Mouse (Mus musculus): ENCODE data around the gene Olfr209. TPM values are rescaled to one million over a fixed set of nuclear protein-coding genes. Genes with fewer than 3 reads are reported as not detected.
"Not testable (repeated sequence)": the region's sequence is repeated elsewhere in the genome, so short reads cannot be mapped to it uniquely, and the experiment has no call there.

The Olfr209 gene
- total RNA-seq (2021) = not detected
- long read RNA-seq, experiment 1 = 0 reads
- long read RNA-seq, experiment 2 = 0 reads

DNA sequence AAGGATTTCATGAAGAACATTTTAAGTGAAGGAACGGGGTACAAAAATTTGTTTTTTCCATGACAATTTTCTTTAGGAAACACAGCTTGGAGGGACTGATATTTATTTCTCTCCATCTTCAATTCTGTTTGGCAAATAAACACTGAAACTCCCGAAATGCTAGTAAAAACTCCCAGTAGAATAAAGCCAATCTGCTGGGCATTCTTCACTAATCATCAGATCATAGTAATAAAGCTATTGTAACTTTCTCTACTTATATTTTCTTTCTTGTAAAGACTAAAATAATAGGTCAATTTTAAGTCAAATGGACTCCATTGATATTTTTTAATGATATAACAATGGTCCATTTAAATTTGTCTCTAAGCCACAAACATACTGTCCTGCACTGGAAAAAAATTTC lies at the start of gene Olfr209:
Gene Olfr209, minus strand, starts transcription at position 101 of the 400 bp plus-strand sequence.
- DNase-seq (ENCODE audit: low spot score in 2 of 2) = no peak

DNA sequence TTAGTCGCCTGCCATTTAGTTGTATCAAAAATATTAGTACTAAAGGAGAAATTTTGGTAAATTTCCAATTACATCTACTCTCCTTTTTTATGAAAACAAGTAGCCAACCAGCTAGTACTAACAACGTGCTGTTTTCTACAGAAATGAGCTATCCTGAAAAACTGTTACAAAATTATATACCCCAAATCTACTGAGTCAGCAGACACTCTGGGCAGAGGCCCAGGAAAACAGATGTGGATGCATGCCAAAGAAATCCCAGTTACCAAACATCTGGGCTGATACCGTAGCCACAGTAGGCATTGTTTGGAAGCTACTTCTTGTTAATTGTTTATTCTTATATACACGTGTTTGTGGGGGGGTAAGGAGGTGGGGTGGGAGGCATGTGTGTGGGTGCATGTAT lies 49.7 kb upstream of the Olfr209 start:
- no peak for DNase-seq (ENCODE audit: low spot score in 2 of 2)

DNA sequence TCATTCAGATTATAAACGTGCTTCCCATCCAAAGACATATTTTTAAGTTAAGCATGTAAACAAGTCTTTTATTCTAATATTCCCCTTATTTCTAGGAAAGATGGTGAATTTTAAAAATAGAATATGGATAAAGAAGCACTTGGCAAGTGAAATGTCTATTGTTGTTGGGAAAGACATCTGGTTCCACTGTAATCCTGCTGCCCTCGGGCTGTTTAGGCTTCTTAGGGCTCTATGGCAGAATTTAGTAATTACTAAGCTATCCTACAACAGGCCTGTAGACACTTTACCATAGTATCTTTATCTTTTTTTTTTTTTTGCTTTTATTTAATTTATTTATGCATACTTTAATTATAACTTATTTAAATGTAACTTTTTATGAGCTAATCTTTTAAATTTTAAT lies 46.0 kb upstream of the Olfr209 start:
- no peak for DNase-seq (ENCODE audit: low spot score in 2 of 2)

DNA sequence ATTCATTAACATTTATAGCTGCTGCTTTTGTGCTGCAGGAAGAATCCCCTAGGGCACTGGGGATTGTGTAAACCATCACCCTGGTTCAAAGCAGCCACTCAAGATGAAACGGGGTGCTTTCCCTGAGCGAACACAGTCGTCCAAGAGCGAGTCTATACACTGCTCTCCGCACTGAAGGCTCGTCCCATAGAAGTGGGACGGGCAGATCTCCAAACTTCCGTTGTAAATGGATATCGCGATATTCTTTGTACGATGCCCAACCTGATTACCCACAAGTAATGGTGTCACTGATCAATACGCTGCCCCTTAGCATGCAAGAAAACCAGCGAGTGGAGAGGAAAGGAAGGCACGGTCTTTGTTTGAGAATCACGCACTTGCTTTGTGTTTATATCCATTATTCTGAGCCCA lies 45.6 kb upstream of the Olfr209 start:
- DNase-seq (ENCODE audit: low spot score in 2 of 2) = no peak

DNA sequence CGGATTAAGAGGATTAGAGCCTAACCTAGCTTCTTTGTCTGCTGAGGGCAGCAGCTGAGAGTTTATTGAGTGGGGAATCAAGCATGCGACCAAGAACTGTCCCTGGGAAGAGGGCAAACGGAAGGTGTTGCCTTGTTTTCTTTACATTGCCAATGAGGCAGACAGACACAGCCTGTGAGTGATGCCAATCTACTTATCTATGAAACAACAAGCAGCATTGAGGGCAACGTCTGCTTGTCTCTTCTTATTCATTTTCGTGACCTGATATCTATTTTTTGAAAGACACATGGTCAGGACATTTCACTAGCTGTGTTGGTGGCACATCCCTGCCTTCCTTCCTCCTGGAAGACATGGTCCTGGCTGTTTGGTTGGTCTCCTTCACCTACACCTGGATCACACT lies 43.2 kb upstream of the Olfr209 start, which contains the start of gene Gabrr3:
Gene Gabrr3, plus strand, starts transcription at position 301 of the 400 bp plus-strand sequence.
- no peak for DNase-seq (ENCODE audit: low spot score in 2 of 2)

DNA sequence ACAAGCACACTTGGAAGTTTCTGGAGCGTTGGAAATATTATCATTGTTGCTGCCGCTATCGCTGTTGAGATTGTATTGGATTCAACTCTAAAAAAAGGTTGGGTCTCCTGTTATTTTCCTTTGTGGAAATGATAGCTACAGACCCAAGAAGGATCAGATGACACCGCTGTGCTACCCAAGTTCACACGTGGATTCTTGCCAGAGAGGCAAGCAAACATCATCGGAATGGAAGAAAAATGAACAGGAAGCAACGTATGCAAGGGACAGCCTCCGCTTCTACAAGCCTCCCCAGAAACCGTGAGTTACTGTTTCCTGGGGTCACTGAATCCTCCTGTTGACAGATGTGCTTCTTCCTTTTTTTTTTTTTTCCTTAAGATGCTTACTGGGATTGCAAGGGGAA lies 41.0 kb upstream of the Olfr209 start:
- DNase-seq (ENCODE audit: low spot score in 2 of 2) = no peak

DNA sequence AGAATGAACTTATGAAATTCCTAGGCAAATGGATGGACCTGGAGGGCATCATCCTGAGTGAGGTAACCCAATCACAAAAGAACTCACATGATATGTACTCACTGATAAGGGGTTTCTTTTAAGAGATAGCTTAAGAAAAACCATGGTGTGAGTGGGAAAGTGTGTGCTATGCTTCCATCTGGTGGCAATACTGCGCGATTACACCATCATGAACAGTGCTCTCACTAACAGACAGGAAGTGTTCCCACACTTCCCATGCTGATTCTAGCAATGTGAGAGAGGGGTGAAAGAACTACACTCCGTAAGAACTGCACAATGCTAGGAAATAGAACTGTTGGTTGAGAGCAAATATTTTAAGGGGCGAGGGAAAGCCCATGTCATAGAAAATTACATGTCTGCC lies 39.9 kb upstream of the Olfr209 start:
- peak in 1 of 2 experiments; percentile 9 for DNase-seq (ENCODE audit: low spot score in 2 of 2)

DNA sequence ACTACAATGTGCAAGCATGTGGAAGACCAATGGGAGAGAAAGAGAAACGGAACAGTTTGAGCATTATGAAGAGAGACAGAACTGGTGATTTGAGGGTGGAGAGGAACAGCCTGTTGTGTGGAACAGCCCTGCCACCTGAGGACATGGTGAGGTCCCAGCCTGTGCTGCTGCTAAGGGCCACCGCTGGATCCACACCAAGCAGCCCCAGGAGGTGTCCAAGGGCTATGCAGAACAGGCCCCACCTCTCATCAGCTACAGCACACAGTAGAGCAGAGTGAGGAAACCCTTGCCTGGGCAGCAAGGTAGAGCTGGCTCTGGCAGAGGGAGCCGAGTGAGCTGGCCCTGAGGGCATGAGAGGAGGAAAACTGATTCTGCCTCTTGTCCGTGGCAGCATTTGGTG lies 38.2 kb upstream of the Olfr209 start:
- no peak for DNase-seq (ENCODE audit: low spot score in 2 of 2)

DNA sequence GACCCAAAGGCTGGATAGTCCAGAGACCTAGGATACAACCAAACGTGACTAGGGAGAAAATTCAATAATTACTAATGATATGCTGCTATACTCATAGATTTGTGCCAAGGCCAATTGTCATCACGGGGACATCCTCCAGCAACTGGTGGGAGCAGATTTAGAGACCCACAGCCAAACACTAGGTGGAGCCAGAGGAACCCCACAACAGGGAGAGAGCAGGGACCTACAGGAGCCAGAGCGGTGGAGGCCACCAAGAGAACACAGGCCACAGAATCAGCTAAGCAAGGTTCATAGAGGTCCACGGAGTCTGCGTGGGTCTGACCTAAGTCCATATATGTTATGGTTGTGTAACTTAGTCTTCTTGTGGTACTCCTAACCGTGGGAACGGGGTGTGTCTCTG lies 37.3 kb upstream of the Olfr209 start:
- DNase-seq (ENCODE audit: low spot score in 2 of 2) = no peak

DNA sequence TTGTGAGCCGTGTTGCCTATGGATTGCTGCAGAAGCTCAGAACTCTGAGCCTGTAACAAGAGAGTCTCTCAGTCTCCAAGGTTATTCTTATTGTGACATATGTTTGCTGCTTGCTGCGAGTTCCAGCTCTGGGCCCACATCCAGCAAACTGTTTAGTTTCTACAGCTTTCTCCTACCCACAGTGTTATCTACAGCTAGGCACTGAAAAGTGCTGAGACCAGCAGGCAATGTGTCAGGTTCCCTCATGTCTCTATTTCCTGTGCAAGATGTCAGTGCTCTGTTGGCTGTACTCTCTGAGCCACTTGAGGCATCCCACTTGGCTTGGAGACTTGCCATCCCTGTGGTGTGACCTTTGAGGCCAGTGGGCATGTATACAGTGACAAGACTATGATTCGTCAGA lies 29.5 kb upstream of the Olfr209 start:
- no peak for DNase-seq (ENCODE audit: low spot score in 2 of 2)

DNA sequence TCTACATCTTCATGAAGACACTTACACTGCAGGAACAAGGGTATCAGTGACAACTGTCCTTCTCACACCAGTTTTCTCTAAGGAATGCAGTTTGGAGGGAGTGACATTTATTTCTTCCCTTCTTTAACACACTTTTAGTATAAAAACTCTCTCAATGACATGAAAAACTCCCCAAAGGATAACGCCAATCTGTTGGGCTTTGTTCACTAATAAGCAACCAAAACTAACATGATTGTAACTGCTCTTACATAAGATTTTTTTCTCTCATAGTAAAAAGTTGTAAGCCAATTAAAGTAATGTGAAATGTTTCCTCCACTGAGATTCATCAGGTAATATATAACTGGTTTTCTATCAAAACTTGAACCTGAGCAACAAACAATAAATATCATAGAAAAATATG lies 14.6 kb downstream of the Olfr209 start, which contains the start of gene Olfr206:
Gene Olfr206, minus strand, starts transcription at position 101 of the 400 bp plus-strand sequence.
- DNase-seq (ENCODE audit: low spot score in 2 of 2) = no peak

DNA sequence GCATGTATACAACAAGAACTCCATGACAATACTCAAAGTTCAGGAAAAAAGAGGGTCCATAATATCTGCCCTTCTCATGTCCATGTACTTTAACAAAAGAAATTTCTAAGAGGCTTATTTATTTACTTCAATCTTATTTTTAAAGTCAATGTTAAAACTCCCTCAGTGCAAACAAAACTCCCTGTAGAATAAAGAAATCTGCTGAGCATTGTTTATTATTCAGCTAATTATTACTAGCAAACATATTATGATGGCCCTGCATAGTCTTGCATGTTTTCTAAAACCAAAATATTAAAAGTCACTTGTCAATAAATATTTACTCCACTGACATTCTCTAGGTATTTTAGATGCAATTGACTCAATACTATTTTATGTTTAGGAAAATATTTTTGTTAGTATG lies 32.8 kb downstream of the Olfr209 start, which contains the start of gene Olfr205:
Gene Olfr205, minus strand, starts transcription at position 101 of the 400 bp plus-strand sequence.
- DNase-seq (ENCODE audit: low spot score in 2 of 2) = no peak

DNA sequence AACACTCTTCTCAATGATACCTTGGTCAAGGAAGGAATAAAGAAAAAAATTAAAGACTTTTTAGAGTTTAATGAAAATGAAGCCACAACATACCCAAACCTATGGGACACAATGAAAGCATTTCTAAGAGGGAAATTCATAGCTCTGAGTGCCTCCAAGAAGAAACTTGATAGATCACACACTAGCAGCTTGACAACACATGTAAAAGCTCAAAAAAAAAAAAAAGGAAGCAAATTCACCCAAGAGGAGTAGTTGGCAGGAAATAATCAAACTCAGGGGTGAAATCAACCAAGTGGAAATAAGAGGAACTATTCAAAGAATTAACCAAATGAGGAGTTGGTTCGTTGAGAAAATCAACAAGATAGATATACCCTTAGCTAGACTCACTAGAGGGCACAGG lies 40.5 kb downstream of the Olfr209 start:
- DNase-seq (ENCODE audit: low spot score in 2 of 2) = not testable (repeated sequence)

DNA sequence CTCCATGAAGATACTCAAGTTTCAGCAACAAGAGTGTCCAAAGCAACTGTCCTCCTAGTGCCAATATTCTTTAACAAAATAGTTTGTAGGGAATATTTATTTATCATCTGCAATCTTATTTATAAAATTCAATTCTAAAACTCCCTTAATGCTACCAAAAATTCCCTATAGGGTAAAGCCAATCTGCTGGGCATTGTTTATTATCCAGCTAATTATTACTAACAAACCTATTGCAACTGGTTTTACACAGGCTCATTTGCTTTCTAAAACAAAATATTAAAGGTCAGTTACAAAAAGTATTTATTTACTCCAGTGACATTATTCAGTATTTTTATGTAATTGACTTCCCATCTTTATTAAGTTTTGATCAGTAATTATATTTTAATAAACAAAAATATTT lies 45.6 kb downstream of the Olfr209 start, which contains the start of gene Olfr204:
Gene Olfr204, minus strand, starts transcription at position 101 of the 400 bp plus-strand sequence.
- DNase-seq (ENCODE audit: low spot score in 2 of 2) = no peak

Other genes starting within 250 kb of the Olfr209 start
- gene Olfr194, start 242.9 kb downstream of the Olfr209 start, total RNA-seq (2021) = not detected
- not detected for gene Olfr195, start 216.9 kb downstream of the Olfr209 start, total RNA-seq (2021)
- gene Olfr196, start 193.5 kb downstream of the Olfr209 start, total RNA-seq (2021) = not detected
- not detected for gene Olfr198, start 160.5 kb downstream of the Olfr209 start, total RNA-seq (2021)
- gene Olfr199, start 144.2 kb downstream of the Olfr209 start, total RNA-seq (2021) = not detected
- gene Olfr201, start 91.4 kb downstream of the Olfr209 start, total RNA-seq (2021) = not detected
- not detected for gene Olfr202, start 77.2 kb downstream of the Olfr209 start, total RNA-seq (2021)
- not detected for gene Olfr203, start 65.1 kb downstream of the Olfr209 start, total RNA-seq (2021)
- gene Olfr204, start 45.7 kb downstream of the Olfr209 start, total RNA-seq (2021) = not detected
- gene Olfr205, start 32.9 kb downstream of the Olfr209 start, total RNA-seq (2021) = not detected
- gene Olfr206, start 14.7 kb downstream of the Olfr209 start, total RNA-seq (2021) = not detected
- not detected for gene Gabrr3, start 43.3 kb upstream of the Olfr209 start, total RNA-seq (2021)
- gene Riox2, start 107.8 kb upstream of the Olfr209 start, total RNA-seq (2021) = 10 to 100 TPM; 20.5 to 20.8 TPM
- 10 to 100 TPM; 16.4 to 16.5 TPM for gene Crybg3, start 237.0 kb upstream of the Olfr209 start, total RNA-seq (2021)

Data from adrenal gland, adult 18-20 months (tissue).